Mouse (Mus musculus) CD4-positive, CD25-positive, alpha-beta regulatory T cell, adult 9 weeks (primary cell): ENCODE measurements around the gene Fth1. TPM values are rescaled to one million over a fixed set of nuclear protein-coding genes. Genes with fewer than 3 reads are reported as not detected.

Source experiments
- polyA plus RNA-seq: library from polyadenylated mRNA; unstranded; fragments of 100-300 nt; shearing (Covaris generic); gene quantifications from one replicate; pipeline ENCODE4 v1.2.1, GENCODE M21; 2017

Fth1 gene
- 1,523 TPM for polyA plus RNA-seq

DNA sequence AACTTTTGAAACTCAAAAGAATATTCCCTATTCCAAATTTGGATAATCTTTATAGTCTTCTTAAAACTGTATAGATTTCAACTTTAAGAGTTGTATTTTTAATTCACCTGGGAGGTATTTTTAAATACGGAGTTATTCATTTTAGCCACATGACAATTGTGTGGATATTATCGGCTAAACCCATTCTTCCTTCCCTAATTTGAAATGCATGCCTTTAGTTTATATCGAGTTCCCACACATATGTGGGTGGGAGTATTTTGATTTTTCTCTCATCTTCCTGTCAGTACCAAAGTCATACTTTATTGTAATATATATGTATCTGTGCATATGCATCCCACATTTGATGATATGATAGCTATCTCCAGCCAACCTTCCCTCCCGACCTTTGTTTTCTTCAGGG, at the start of gene Fth1:
Gene Fth1 (plus strand): TSS at position 341 of the 400 bp plus-strand sequence.

DNA sequence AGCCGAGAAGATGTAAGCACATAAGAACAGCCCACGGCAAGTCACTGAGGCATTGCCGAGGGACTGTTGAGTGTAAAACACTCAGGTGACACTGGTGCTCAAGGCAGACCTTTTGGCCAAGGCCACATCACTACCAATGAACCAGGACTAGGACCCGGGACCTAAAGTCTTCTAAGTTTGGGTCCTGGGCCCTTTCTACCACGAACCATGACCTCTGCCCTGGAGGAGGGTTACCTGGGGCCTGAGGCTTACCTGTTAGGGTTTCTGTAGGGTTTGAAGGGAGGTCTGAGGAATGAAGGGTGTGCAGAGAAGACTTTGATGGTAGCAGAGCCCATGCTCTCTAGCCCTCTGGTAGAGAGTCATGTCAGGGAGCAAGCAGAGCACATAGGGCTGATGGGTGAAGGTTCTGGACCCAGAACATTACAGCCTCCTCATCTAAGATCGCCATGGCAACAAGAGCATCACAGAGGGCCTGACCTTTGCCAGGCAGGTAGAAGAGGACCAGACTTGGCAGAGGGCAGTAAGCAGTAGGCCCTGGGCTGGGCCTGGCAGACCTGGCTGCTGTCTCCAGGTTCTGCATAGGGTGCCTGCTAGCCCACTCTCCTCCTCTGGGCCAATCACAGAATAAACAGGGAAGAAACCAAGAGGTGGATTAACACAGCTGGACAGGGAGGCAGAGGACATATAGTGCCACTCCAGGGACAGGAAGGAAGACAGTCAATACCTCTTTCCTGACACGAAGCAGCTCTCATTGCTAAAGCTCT, 21.0 kb downstream of the Fth1 start, which contains the start of the genes Best1 and Rab3il1:
Gene Best1 (minus strand): TSS at position 428 of the 764 bp plus-strand sequence.
Gene Rab3il1 (plus strand): TSS at position 464 of the 764 bp plus-strand sequence.

Other genes starting within 250 kb of the Fth1 start
- not detected for gene Scgb2a2, start 133.0 kb upstream of the Fth1 start, polyA plus RNA-seq
- gene Incenp, start 81.0 kb upstream of the Fth1 start, polyA plus RNA-seq = 50.6 TPM
- 0.21 TPM for gene Best1, start 21.0 kb downstream of the Fth1 start, polyA plus RNA-seq
- 0.21 TPM for gene Rab3il1, start 21.1 kb downstream of the Fth1 start, polyA plus RNA-seq
- gene Fads3, start 61.0 kb downstream of the Fth1 start, polyA plus RNA-seq = not detected
- gene Fads2, start 121.1 kb downstream of the Fth1 start, polyA plus RNA-seq = 0.26 TPM
- 8.8 TPM for gene Fads1, start 202.3 kb downstream of the Fth1 start, polyA plus RNA-seq
- 375 TPM for gene Tmem258, start 223.4 kb downstream of the Fth1 start, polyA plus RNA-seq
- gene Fen1, start 223.6 kb downstream of the Fth1 start, polyA plus RNA-seq = 44.6 TPM